Mouse (Mus musculus) stomach, embryonic 14.5 days (tissue): ENCODE measurements at regions not wholly inside any gene's neighbourhood (a gene's known extent, or its start where the extent isn't known, plus 50 kb on each side); places are given as distances from the start of the nearest gene placed in this dataset.

ENCODE experiments used
- ATAC-seq: fragments of 200-750 bp; cut with Nextera tagmentation; 2 replicates; pipeline ENCODE4 v1.8.0; 2017; ENCODE audit warnings: low read depth, moderate TSS enrichment; ENCODE audit not compliant: insufficient number of reproducible peaks, insufficient read depth, low FRiP score
- H3K27ac ChIP-seq: fragments of 300-500 bp; sonication (generic); 2 replicates; pipeline ENCODE4 v1.5.1; 2014; ENCODE audit warnings: mild to moderate bottlenecking, low read length, moderate library complexity, mixed read lengths
- H3K27me3 ChIP-seq: fragments of 300-500 bp; sonication (generic); 2 replicates; pipeline ENCODE4 v1.6.1; 2014; ENCODE audit warnings: low read length, control low read depth, mixed read lengths; ENCODE audit not compliant: control insufficient read depth, insufficient read depth
- H3K36me3 ChIP-seq: fragments of 300-500 bp; sonication (generic); 2 replicates; pipeline ENCODE4 v1.6.1; 2014; ENCODE audit warnings: mild to moderate bottlenecking, control low read depth, low read length, moderate library complexity, mixed read lengths; ENCODE audit not compliant: control insufficient read depth, insufficient read depth
- H3K4me1 ChIP-seq: fragments of 300-500 bp; sonication (generic); 2 replicates; pipeline ENCODE4 v1.6.1; 2014; ENCODE audit warnings: low read length, control low read depth, mixed read lengths; ENCODE audit not compliant: control insufficient read depth, insufficient read depth
- H3K4me2 ChIP-seq: fragments of 300-500 bp; sonication (generic); replicated peaks from 2 replicates; pipeline ENCODE4 v1.6.1; 2014; ENCODE audit warnings: low read depth, low read length, control low read depth
- H3K4me3 ChIP-seq: fragments of 300-500 bp; sonication (generic); 2 replicates; pipeline ENCODE4 v1.5.1; 2014; ENCODE audit warnings: low read depth, low read length, control low read depth
- H3K9ac ChIP-seq: fragments of 300-500 bp; sonication (generic); replicated peaks from 2 replicates; pipeline ENCODE4 v1.6.1; 2014; ENCODE audit warnings: low read depth, mild to moderate bottlenecking, control low read depth, low read length, moderate library complexity, mixed read lengths
- H3K9me3 ChIP-seq: fragments of 300-500 bp; sonication (generic); 2 replicates; pipeline ENCODE4 v1.6.1; 2016; ENCODE audit warnings: low read depth, low read length, control low read depth; ENCODE audit not compliant: control insufficient read depth
- WGBS: fragments of 180-500 bp; shearing (Covaris S2); extraction: QIAGEN DNeasy Blood & Tissue Kit; methylation state at CpG from one replicate; pipeline ENCODE4 v1.1.7; 2014; 5-methylcytosine and 5-hydroxymethylcytosine counted together

GRCm38 (mm10) chr3:105374836-105375235 lies 77.3 kb upstream of the Kcnd3 start:
- H3K9ac ChIP-seq: no peak overlapping the region
- no peak overlapping the region for H3K4me2 ChIP-seq
- H3K4me1 ChIP-seq: no peaks in the 10 kb centered on the region
- H3K4me3 ChIP-seq: no peak overlapping the region
- no peaks in the 10 kb centered on the region for H3K9me3 ChIP-seq
- no peak overlapping the region for H3K27ac ChIP-seq
- no peaks in the 10 kb centered on the region for H3K36me3 ChIP-seq
- no peak for ATAC-seq
- H3K27me3 ChIP-seq: no peaks in the 10 kb centered on the region

GRCm38 (mm10) chr3:105375383-105375782 lies 76.7 kb upstream of the Kcnd3 start:
- H3K4me1 ChIP-seq: no peaks in the 10 kb centered on the region
- no peaks in the 10 kb centered on the region for H3K27me3 ChIP-seq
- no peak overlapping the region for H3K4me3 ChIP-seq
- no peak overlapping the region for H3K4me2 ChIP-seq
- no peaks in the 10 kb centered on the region for H3K9me3 ChIP-seq
- no peak overlapping the region for H3K27ac ChIP-seq
- no peak for ATAC-seq
- H3K36me3 ChIP-seq: no peaks in the 10 kb centered on the region
- 79% methylated on average over 5 of the region's 5 CpGs for WGBS
- no peak overlapping the region for H3K9ac ChIP-seq

- Histone ChIP-seq H3K9ac (no peak overlapping the region), H3K4me3 (no peak overlapping the region), H3K36me3 (no peaks in the 10 kb centered on the region), H3K27me3 (no peaks in the 10 kb centered on the region), H3K4me2 (no peak overlapping the region), H3K27ac (no peak overlapping the region), H3K9me3 (no peaks in the 10 kb centered on the region), H3K4me1 (no peaks in the 10 kb centered on the region)
- WGBS: 83% methylated on average over 7 of the region's 7 CpGs
- no peak for ATAC-seq
Observed at GRCm38 (mm10) chr3:105375820-105376219, 76.3 kb upstream of the Kcnd3 start.

DNA sequence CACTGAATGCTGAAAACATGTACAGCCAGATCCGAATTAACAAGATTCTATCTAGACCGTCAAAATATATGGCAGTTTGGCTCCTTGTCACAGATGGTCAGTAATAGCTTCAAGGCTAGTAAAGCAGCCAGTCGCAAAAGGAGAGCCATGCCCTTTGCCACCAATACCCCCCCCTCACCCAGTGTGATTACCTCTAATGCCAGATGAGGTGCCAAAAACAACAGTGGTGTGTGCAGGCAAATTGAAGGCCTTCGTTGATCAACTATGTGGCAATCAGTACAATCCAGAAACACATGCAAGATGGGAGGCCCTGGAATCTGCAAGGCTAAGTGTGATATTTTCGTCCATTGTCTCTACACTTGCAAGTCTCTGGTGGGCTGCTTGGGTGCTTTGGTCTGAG lies 75.8 kb upstream of the Kcnd3 start:
- Histone ChIP-seq H3K27ac (no peak overlapping the region), H3K9ac (no peak overlapping the region), H3K36me3 (no peaks in the 10 kb centered on the region), H3K9me3 (no peaks in the 10 kb centered on the region), H3K4me1 (no peaks in the 10 kb centered on the region), H3K4me3 (no peak overlapping the region), H3K4me2 (no peak overlapping the region), H3K27me3 (no peaks in the 10 kb centered on the region)
- ATAC-seq: no peak
- 79% methylated on average over 5 of the region's 5 CpGs for WGBS

DNA sequence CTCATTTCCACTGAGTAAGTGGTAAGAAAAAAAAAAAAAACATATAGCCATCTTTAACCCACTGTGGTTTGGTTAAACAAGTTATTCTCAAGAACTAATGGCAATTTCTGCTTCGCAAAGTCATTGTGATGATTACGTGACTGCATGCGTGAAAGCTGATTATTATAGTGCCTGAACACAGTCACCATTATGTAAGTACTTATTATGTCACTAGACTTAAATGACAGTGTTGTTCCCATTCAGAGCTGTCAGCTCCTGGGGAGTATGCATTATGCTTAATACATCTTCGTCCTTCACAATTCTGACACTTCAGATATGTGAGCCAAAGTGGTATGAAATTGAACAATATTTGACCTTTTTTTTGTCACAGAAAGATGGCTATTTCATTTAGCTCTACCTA lies 71.3 kb upstream of the Kcnd3 start:
- Histone ChIP-seq H3K4me3 (no peak overlapping the region), H3K9ac (no peak overlapping the region), H3K27me3 (no peaks in the 10 kb centered on the region), H3K27ac (no peak overlapping the region), H3K4me2 (no peak overlapping the region), H3K36me3 (no peaks in the 10 kb centered on the region), H3K4me1 (no peaks in the 10 kb centered on the region), H3K9me3 (no peaks in the 10 kb centered on the region)
- no peak for ATAC-seq
- WGBS: 90% methylated on average over 4 of the region's 4 CpGs

- peaks cover 13% of the 10 kb centered on the region; the same call in 1 of the 2 replicates for H3K4me1 ChIP-seq
- H3K9ac ChIP-seq: no peak overlapping the region
- no peaks in the 10 kb centered on the region for H3K36me3 ChIP-seq
- 36% methylated on average over 8 of the region's 8 CpGs for WGBS
- H3K9me3 ChIP-seq: no peaks in the 10 kb centered on the region
- no peak overlapping the region for H3K4me2 ChIP-seq
- no peaks in the 10 kb centered on the region for H3K27me3 ChIP-seq
- peak; percentile 61; the same call in 1 of the 2 replicates for ATAC-seq
- no peak overlapping the region for H3K4me3 ChIP-seq
- H3K27ac ChIP-seq: peak overlapping the region; percentile 58
Observed at GRCm38 (mm10) chr3:105392611-105393514, 59.3 kb upstream of the Kcnd3 start.
